Mouse (Mus musculus): ENCODE results near the gene Banp. TPM values are rescaled to one million over a fixed set of nuclear protein-coding genes. Genes with fewer than 3 reads are reported as not detected.

Gene Banp
- total and polyA plus RNA-seq, 3 experiments, result 13.1 to 26.9 (median 17.9) TPM

DNA sequence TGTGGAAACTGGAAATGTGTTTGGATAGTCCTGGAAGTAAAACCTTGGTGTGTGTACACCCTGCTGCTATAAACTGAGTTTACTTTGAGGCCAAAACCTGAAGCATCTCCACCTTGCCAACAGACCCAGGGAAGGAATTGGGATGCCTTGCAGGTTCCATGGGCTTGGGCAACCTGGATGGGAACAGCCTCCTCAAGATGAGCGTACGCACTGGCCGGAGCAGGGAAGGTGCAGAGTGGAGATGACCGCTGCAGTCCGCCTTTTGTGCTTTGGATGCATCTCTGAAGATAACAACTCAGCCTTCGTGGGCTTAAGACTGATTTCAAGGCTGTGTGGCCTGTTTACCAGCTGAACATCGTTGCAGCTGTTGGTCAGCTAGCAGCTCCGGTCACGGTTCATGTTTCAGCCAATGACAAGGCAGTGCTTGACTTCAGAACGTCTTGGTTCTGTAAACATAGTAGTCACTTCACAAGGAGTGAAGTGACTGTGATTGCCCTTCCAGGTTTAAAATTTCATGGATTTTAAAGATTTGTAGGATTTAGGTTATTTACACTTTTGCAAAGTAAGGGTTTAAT is 5.5 kb downstream of the Banp start:
- no peak overlapping the region for H3K4me3 ChIP-seq
- peaks cover 5% of the 10 kb centered on the region for H3K79me2 ChIP-seq (replicated peaks; ENCODE audit: control insufficient read depth, insufficient read depth, low read length)
- TF ChIP-seq EP300 (IDR thresholded peaks at IDR 0.05; ENCODE audit: insufficient read depth, low read depth, low read length) (no peak), POLR2A (IDR thresholded peaks at IDR 0.05; ENCODE audit: insufficient read depth, low read depth, low read length) (no peak), CTCF (IDR thresholded peaks at IDR 0.05) (no peak)
- H3K9ac ChIP-seq (ENCODE audit: low read depth, low read length), result no peak overlapping the region
- H3K4me1 ChIP-seq (ENCODE audit: control insufficient read depth, insufficient read depth, low read length), result peaks cover 5% of the 10 kb centered on the region
- peaks cover 4% of the 10 kb centered on the region; the same call in 1 of the 2 replicates for H3K36me3 ChIP-seq (ENCODE audit: control insufficient read depth, insufficient read depth, low read length)
- H3K27me3 ChIP-seq (ENCODE audit: control insufficient read depth, insufficient read depth, low read length), result no peaks in the 10 kb centered on the region
- H3K27ac ChIP-seq, result no peak overlapping the region
- intact Hi-C loops (cut with DNase I), result no loop called here
- DNase-seq, result no peak
- 80% methylated on average over 10 of the region's 10 CpGs for WGBS

DNA sequence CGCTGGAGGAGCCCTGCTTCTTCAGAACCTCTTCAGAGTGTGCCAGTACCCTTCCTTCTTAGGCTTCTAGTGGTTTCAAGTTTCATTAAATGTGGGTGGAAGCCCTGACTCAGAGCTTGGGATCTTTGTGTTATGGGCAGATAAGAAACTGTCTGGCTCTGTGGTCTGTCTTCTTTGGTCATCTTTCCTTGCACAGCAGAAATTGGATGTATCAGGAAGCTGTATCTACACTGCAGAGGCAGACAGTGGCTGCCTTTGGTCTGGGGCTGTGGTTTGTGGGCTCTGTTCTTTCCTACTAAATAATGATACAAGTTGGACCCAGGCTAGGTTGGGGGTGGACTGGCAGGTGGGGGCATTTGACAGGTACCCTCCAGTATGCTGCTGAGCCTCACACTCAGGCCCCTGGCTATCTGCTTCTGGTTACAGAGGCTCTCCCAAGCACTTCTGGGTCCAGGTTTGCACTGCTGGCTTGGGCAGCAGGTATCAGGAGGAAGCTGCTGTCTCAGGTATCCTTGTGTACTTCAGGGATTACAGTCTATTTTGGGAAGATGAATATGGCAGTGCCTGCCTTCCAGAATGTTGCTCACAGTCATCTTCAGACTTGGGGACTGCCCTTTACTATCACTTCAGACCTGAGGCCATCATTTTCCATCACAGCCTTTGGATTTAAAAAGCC is 6.4 kb downstream of the Banp start:
- Histone ChIP-seq H3K4me1 (ENCODE audit: control insufficient read depth, insufficient read depth, low read length) (peaks cover 5% of the 10 kb centered on the region), H3K27ac (no peak overlapping the region)
- intact Hi-C loops (cut with DNase I), result no loop called here

DNA sequence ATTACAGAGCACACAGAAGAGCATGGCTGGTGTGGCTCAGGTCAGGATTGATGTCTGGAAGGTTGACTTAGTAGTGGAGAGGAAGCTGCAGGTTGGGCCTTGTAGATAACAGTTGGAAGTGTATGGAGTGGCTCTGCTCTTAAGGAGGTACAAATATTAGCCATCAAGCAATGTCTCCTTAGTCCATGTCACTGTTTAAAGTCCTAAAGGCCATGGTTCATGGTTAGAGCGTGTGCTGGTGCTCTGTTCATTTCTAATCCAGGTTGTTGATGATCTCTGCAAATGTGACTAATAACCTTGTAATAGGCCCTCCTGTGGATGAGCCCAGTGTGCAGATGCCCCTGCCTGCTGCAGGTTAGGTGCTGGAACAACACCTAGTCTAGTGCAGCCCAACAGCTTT is 8.8 kb downstream of the Banp start:
- Histone ChIP-seq H3K4me3 (no peak overlapping the region), H3K79me2 (replicated peaks; ENCODE audit: control insufficient read depth, insufficient read depth, low read length) (peaks cover 5% of the 10 kb centered on the region), H3K36me3 (ENCODE audit: control insufficient read depth, insufficient read depth, low read length) (peaks cover 4% of the 10 kb centered on the region; the same call in 1 of the 2 replicates), H3K27me3 (ENCODE audit: control insufficient read depth, insufficient read depth, low read length) (no peaks in the 10 kb centered on the region), H3K27ac (no peak overlapping the region), H3K4me1 (ENCODE audit: control insufficient read depth, insufficient read depth, low read length) (peaks cover 5% of the 10 kb centered on the region), H3K9ac (ENCODE audit: low read depth, low read length) (no peak overlapping the region)
- TF ChIP-seq POLR2A (IDR thresholded peaks at IDR 0.05; ENCODE audit: insufficient read depth, low read depth, low read length) (no peak), EP300 (IDR thresholded peaks at IDR 0.05; ENCODE audit: insufficient read depth, low read depth, low read length) (no peak), CTCF (IDR thresholded peaks at IDR 0.05) (no peak)
- 100% methylated on average over 1 of the region's 1 CpGs for WGBS
- intact Hi-C loops (cut with DNase I), result no loop called here
- DNase-seq, result no peak

More for the DNA sequence above, 6.4 kb downstream of the Banp start:
- Histone ChIP-seq H3K27me3 (ENCODE audit: control insufficient read depth, insufficient read depth, low read length) (no peaks in the 10 kb centered on the region), H3K4me3 (no peak overlapping the region), H3K9ac (ENCODE audit: low read depth, low read length) (no peak overlapping the region), H3K79me2 (replicated peaks; ENCODE audit: control insufficient read depth, insufficient read depth, low read length) (peaks cover 5% of the 10 kb centered on the region), H3K36me3 (ENCODE audit: control insufficient read depth, insufficient read depth, low read length) (peaks cover 4% of the 10 kb centered on the region; the same call in 1 of the 2 replicates)
- DNase-seq, result no peak
- TF ChIP-seq POLR2A (IDR thresholded peaks at IDR 0.05; ENCODE audit: insufficient read depth, low read depth, low read length) (0 out of 2 replicates have a peak, but pooled peaks have one; percentile 11), EP300 (IDR thresholded peaks at IDR 0.05; ENCODE audit: insufficient read depth, low read depth, low read length) (no peak), CTCF (IDR thresholded peaks at IDR 0.05) (no peak)
- 49% methylated on average over 1 of the region's 1 CpGs for WGBS

DNA sequence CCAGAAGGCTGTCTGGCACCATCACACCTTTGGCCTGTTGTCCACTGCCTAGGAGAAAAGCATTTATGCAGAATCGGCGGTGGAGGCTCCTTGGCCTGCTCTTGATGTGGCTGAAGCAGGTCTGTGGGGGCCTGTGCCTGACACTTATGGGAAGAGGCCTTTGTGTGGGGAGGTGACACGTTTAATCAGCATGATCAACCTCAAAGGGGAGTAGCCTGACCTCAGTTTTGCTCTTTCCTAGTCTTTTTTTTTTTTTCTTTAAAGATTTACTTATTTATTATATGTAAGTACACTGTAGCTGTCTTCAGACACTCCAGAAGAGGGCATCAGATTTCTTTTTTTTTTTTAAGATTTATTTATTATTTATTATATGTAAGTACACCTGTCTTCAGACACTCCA is 13.3 kb downstream of the Banp start:
- H3K27me3 ChIP-seq (ENCODE audit: control insufficient read depth, insufficient read depth, low read length), result no peaks in the 10 kb centered on the region
- H3K36me3 ChIP-seq (ENCODE audit: control insufficient read depth, insufficient read depth, low read length), result peaks cover 3% of the 10 kb centered on the region
- TF ChIP-seq POLR2A (IDR thresholded peaks at IDR 0.05; ENCODE audit: insufficient read depth, low read depth, low read length), result no peak
- no peak for TF ChIP-seq EP300 (IDR thresholded peaks at IDR 0.05; ENCODE audit: insufficient read depth, low read depth, low read length)
- intact Hi-C loops (cut with DNase I), result no loop called here
- no peak overlapping the region for H3K9ac ChIP-seq (ENCODE audit: low read depth, low read length)
- no peak overlapping the region for H3K27ac ChIP-seq
- H3K4me1 ChIP-seq (ENCODE audit: control insufficient read depth, insufficient read depth, low read length), result peaks cover 15% of the 10 kb centered on the region
- 79% methylated on average over 3 of the region's 3 CpGs for WGBS
- DNase-seq, result no peak
- peaks cover 5% of the 10 kb centered on the region for H3K79me2 ChIP-seq (replicated peaks; ENCODE audit: control insufficient read depth, insufficient read depth, low read length)
- H3K4me3 ChIP-seq, result no peak overlapping the region

DNA sequence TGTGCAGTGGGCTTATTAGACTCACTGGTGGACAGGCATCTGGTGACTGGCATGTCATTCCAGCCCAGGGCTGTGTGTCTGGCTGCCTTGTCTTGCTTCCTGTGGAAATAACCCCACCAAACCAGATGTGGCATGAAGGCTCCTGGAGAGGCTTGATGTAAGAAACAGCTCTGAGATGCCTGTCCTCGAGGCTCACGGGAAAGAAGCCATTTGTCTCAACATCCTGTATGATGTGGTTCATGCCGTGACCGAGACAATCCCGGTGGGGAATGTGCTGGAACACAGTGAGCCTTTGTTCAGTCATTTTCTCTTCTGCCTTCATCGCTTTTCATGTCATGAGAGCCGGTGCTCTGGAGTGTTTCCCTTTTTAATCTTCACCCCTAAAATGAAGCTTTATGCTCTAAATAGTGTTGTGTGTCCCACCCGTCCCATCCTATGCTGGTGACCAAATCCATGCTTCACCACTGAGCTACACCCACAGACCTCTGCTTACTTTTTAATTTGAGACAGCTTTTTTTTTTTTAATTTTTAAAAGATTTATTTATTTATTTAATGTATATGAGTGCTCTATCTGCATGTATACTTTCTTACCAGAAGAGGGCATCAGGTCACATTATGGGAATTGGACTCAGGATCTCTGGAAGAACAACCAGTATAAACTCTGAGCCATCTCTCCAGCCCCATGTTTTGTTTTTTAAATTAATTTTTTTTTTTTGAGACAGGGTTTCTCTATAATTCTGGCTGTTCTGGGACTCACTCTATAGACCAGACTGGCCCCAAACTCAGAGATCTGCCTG is 15.4 kb downstream of the Banp start:
- peak; percentile 35 to 55 for DNase-seq
- H3K4me3 ChIP-seq, result no peak overlapping the region
- peaks cover 3% of the 10 kb centered on the region for H3K36me3 ChIP-seq (ENCODE audit: control insufficient read depth, insufficient read depth, low read length)
- intact Hi-C loops (cut with DNase I), result no loop called here
- no peaks in the 10 kb centered on the region for H3K27me3 ChIP-seq (ENCODE audit: control insufficient read depth, insufficient read depth, low read length)
- 35% methylated on average over 8 of the region's 8 CpGs for WGBS
- TF ChIP-seq EP300 (IDR thresholded peaks at IDR 0.05; ENCODE audit: insufficient read depth, low read depth, low read length), result peak; percentile 55; the same call in 1 of the 2 replicates
- no peak for TF ChIP-seq POLR2A (IDR thresholded peaks at IDR 0.05; ENCODE audit: insufficient read depth, low read depth, low read length)
- peak; percentile 52 for TF ChIP-seq CTCF (IDR thresholded peaks at IDR 0.05)
- no peaks in the 10 kb centered on the region; the same call in none of the 2 replicates for H3K79me2 ChIP-seq (replicated peaks; ENCODE audit: control insufficient read depth, insufficient read depth, low read length)
- H3K27ac ChIP-seq, result peak overlapping the region; percentile 29
- peaks cover 19% of the 10 kb centered on the region for H3K4me1 ChIP-seq (ENCODE audit: control insufficient read depth, insufficient read depth, low read length)
- no peak overlapping the region for H3K9ac ChIP-seq (ENCODE audit: low read depth, low read length)
